Mouse (Mus musculus): ENCODE results near the gene Rsph3b. TPM values are rescaled to one million over a fixed set of nuclear protein-coding genes. Genes with fewer than 3 reads are reported as not detected.

The Rsph3b gene
- polyA plus RNA-seq, 2 experiments from 2014 or later, result 26.6 to 37.2 TPM

DNA sequence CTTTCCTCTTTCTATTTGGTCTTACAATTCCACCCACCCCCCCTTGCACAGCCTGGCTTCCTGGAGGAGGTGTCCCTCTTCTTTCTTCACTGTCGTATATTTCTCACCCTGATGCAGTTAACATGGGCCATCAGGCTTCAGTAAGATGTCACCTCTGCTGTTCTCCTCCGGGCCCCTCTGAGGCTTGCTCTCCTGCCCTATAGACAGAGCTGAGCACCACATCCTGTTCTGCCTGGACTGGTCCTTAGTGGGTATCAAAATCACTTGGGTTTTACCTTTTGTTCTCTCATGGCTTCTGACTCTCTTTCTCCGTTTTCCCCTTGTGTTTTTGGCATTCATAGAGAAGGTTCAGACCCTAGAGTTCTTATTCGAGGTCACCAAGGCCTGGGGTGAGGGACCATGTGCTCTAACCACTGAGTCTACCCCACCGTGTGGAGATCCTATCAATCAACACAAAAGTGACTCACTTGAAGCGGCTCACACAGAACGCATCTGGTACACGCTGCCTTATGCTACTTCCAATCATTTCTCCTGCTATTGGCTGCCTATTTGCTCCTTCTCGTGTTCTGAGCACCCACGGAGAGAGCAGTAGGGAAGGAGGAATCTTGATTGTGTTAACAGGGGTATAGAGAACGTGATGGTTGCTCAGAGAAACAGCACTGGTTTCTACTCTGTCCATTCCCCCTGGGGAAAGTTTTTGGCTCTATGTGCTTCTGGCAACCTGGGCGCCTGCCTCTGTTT lies 86.3 kb downstream of the Rsph3b start:
- peak; percentile 71 for ATAC-seq

DNA sequence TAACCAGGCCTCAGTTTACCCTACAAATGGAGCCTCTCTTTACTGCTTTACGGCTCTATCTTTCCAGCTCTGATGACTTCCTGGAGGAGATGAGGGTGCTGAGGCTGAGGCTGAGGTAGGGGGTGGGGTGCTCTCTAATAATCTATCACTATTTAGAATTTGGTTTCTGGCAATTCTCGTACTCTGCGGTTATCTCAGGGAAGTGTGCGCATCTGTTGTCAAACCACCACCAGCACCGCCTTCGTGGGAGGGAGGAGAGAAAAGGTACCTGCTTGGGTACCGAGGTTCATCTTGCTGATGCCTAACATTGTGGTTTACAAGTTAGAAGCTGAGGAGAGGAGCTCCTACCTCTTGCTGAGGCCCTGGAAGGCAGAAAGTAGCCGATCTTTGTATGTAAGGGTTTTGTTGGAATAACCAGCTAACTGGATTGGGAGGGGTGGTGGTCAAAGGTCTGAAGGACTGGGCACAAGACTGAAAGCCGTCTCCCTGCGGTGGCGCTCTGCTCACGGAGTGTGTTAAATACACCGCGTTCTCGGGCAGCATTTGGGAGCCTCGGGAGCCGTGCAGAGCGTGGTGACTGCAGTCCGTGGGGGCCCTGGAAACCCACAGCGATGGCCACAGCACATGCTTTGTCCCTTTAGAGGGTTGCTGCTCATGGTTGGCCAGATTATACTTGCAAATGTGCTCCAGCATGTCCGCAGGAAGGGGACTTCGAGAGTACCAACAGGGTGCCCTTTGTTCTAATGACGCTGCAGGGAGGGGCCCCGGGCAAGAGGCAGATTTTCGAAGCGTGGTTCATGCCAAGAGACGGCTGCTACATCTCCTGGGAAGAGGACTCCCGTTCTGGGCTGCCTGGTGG lies 87.1 kb downstream of the Rsph3b start:
- ATAC-seq, result peak; percentile 70

DNA sequence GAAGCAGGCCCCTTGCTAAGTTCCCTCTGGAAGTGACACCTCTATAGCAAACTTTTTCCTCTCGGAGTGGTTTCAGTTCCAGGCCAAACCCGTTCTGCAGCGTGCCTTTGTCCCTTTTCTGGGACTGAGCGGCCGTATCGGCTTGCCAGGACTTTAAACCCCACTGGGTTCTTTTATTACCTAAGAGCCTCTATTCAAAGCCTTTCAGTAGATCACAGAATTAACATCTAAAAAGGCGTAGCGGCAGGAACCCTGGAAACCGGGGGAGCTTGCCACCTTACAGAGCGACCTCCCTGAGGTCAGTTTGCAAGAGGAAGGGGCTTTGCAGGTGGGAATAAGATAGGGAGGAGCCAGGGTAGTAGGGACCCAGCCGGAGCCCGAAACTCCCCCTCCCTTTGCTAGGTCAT lies 88.0 kb downstream of the Rsph3b start:
- no peak for ATAC-seq

DNA sequence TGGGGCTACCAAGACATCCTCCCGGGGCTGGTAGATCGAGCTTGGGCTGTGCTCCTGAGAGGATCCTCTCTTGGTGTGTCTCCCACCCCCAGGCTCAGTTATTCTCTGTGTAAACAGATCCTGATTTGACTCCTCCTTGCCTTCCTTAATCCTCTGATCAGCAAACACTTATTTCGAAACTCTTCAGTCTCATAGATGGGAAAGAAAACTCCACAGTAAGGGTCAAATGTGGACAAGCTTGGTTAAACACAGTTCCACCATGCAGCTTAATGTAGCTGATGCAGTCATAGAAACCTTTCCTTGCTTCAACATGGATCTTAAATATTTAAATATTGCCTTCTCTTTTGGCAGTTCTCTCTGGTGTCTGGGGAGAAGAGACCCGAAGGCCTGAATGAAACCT lies 88.4 kb downstream of the Rsph3b start:
- ATAC-seq, result no peak

Other genes with a start within 250 kb of the Rsph3b start
- 100 to 1,000 TPM; 110 to 136 TPM for gene Ezr, start 165.9 kb downstream of the Rsph3b start, polyA plus RNA-seq (2017; shearing (Covaris generic))
- gene Tagap1, start 12.5 kb upstream of the Rsph3b start, polyA plus RNA-seq (2017; shearing (Covaris generic)), result 10 to 100 TPM; 52.7 to 56.8 TPM
- 100 to 1,000 TPM; 316 to 396 TPM for gene Rnaset2b, start 22.0 kb upstream of the Rsph3b start, polyA plus RNA-seq (2017; shearing (Covaris generic))
- gene Gm49721, start 30.2 kb upstream of the Rsph3b start, polyA plus RNA-seq (2017; shearing (Covaris generic)), result 1 to 10 TPM in 1 of 2 experiments, under 1 TPM in 1; 0.39 to 1.5 TPM
- not detected for gene Gm1604a, start 76.9 kb upstream of the Rsph3b start, polyA plus RNA-seq (2017; shearing (Covaris generic))
- under 1 TPM; 0.58 to 0.87 TPM for gene Rps6ka2, start 221.4 kb upstream of the Rsph3b start, polyA plus RNA-seq (2017; shearing (Covaris generic))